Mouse (Mus musculus) heart, embryonic 16.5 days (tissue): Measurements from ENCODE around the gene Olfr221. TPM values are rescaled to one million over a fixed set of nuclear protein-coding genes. Genes with fewer than 3 reads are reported as not detected.
A peak's percentile ranks its signal among the peaks of the same experiment; 100 is the strongest.

ENCODE experiments used
- ATAC-seq: fragments of 200-750 bp; cut with Nextera tagmentation; replicated peaks from 2 replicates; pipeline ENCODE4 v1.8.0; 2017; ENCODE audit warnings: moderate number of reproducible peaks; ENCODE audit not compliant: insufficient read depth, low FRiP score; ENCODE audit errors: extremely low read depth
- H3K27ac ChIP-seq: fragments of 300-500 bp; sonication (generic); 2 replicates; pipeline ENCODE4 v1.5.1; 2014; ENCODE audit warnings: mild to moderate bottlenecking, low read length, control low read depth, moderate library complexity
- H3K27me3 ChIP-seq: fragments of 300-500 bp; sonication (generic); 2 replicates; pipeline ENCODE4 v1.6.1; 2014; ENCODE audit warnings: low read length, mixed read lengths; ENCODE audit not compliant: control insufficient read depth, insufficient read depth
- H3K36me3 ChIP-seq: fragments of 300-500 bp; sonication (generic); 2 replicates; pipeline ENCODE4 v1.6.1; 2014; ENCODE audit not compliant: control insufficient read depth, insufficient read depth
- H3K4me1 ChIP-seq: fragments of 300-500 bp; sonication (generic); 2 replicates; pipeline ENCODE4 v1.6.1; 2014; ENCODE audit warnings: low read length, mixed read lengths; ENCODE audit not compliant: control insufficient read depth, insufficient read depth
- H3K4me2 ChIP-seq: fragments of 300-500 bp; sonication (generic); 2 replicates; pipeline ENCODE4 v1.6.1; 2014; ENCODE audit warnings: low read depth, mild to moderate bottlenecking, control low read depth, low read length
- H3K4me3 ChIP-seq: fragments of 300-500 bp; sonication (generic); 2 replicates; pipeline ENCODE4 v1.5.1; 2014; ENCODE audit warnings: mild to moderate bottlenecking, control low read depth, low read length
- H3K9ac ChIP-seq: fragments of 300-500 bp; sonication (generic); 2 replicates; pipeline ENCODE4 v1.6.1; 2014; ENCODE audit warnings: low read length, control low read depth
- H3K9me3 ChIP-seq: fragments of 300-500 bp; sonication (generic); replicated peaks from 2 replicates; pipeline ENCODE4 v1.6.1; 2016; ENCODE audit warnings: low read length; ENCODE audit not compliant: control insufficient read depth
- WGBS: fragments of 180-500 bp; shearing (Covaris S2); extraction: QIAGEN DNeasy Blood & Tissue Kit; methylation state at CpG from one replicate; pipeline ENCODE4 v1.1.7; 2014; 5-methylcytosine and 5-hydroxymethylcytosine counted together
- polyA plus RNA-seq: library from polyadenylated mRNA; unstranded; fragments of >200 nt; fragmentation: Nextera tagmentation; extraction: Ambion mirVana; gene quantifications from 2 replicates; pipeline ENCODE4 v1.2.1, GENCODE M21; 2015

Olfr221 gene
- polyA plus RNA-seq, 1 experiment from 2014 or later = not detected

- Histone ChIP-seq H3K4me2 (peak overlapping the region; percentile 90), H3K9ac (peak overlapping the region; percentile 94), H3K27ac (peak overlapping the region; percentile 94), H3K4me3 (peak overlapping the region; percentile 88), H3K9me3 (no peaks in the 10 kb centered on the region), H3K4me1 (peaks cover 21% of the 10 kb centered on the region), H3K36me3 (peaks cover 27% of the 10 kb centered on the region), H3K27me3 (no peaks in the 10 kb centered on the region)
- no peak for ATAC-seq
- WGBS = 9% methylated on average over 7 of the region's 7 CpGs
Observed at GRCm38 (mm10) chr14:51986153-51986505, 56.1 kb downstream of the Olfr221 start.

DNA sequence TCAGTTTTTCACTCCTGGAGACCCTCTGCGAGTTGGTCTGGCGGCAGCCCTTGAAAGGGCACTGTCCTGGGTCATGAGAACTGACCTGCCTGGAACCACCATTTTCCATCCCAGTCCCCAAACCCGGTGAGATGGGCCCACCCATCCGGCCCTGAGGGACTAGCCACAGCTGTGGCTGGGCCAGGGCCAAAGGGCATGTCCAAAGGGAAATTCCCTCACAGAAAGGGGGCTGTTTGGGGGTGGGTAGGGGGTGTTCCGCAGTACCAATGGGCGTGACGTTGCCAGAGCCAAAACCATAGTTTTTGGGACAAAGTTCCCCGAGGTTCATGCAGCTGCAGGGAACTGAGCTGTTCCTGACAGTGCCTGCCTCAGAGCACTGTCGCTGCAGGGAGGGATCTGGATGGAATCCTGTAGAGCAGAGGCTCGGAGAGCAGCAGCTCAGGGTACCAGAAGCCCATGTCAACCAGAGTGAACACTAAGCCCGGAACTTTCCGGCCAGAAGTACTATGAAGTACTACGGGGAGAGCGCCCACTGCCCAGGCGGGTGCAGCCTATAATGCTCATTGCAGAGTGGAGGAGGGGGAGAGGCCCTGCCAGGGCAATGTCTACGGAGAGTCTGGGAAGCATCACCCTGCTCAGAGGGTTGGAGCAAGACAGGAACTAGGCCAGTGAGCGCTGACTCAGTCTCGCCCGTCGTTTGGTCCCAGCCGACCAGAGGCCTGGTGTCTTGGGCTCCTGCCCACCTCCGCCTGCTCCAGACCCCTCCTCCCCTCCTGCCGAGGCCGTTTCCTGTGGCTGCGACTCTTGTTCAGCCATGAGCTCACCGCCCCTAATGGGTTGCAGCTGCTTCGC is 56.7 kb downstream of the Olfr221 start:
- peak; percentile 71 for ATAC-seq
- WGBS = under 1% methylated on average over 27 of the region's 27 CpGs
- no peaks in the 10 kb centered on the region for H3K27me3 ChIP-seq
- peaks cover 25% of the 10 kb centered on the region for H3K36me3 ChIP-seq
- peak overlapping the region; percentile 94 for H3K9ac ChIP-seq
- no peaks in the 10 kb centered on the region for H3K9me3 ChIP-seq
- H3K4me2 ChIP-seq = peak overlapping the region; percentile 90
- peaks cover 21% of the 10 kb centered on the region for H3K4me1 ChIP-seq
- peak overlapping the region; percentile 88 for H3K4me3 ChIP-seq
- peak overlapping the region; percentile 94 for H3K27ac ChIP-seq

- Histone ChIP-seq H3K4me3 (peak within 1 kb of the TSS; percentile 88), H3K4me1 (peaks cover 21% of the 10 kb centered on the region), H3K27ac (peak within 1 kb of the TSS; percentile 94), H3K9ac (peak within 1 kb of the TSS; percentile 94), H3K9me3 (no peaks in the 10 kb centered on the region), H3K36me3 (peaks cover 16% of the 10 kb centered on the region), H3K27me3 (no peaks in the 10 kb centered on the region), H3K4me2 (peak within 1 kb of the TSS; percentile 90)
- peak; percentile 76 for ATAC-seq
- WGBS = under 1% methylated on average over 72 of the region's 74 CpGs
Observed at GRCm38 (mm10) chr14:51984247-51985231, 57.7 kb downstream of the Olfr221 start, which contains the start of gene Arhgef40. Gene Arhgef40 (plus strand): TSS chr14:51984719.

Other genes starting within 250 kb of the Olfr221 start
- gene AY358078, start 242.4 kb downstream of the Olfr221 start, polyA plus RNA-seq = not detected in 2 replicates
- not detected in 2 replicates for gene Ear6, start 188.8 kb downstream of the Olfr221 start, polyA plus RNA-seq
- gene Mettl17, start 157.6 kb downstream of the Olfr221 start, polyA plus RNA-seq = 37.8 and 42.1 TPM in 2 replicates
- 0.31 and 0.38 TPM in 2 replicates for gene Slc39a2, start 149.6 kb downstream of the Olfr221 start, polyA plus RNA-seq
- gene Ndrg2, start 128.3 kb downstream of the Olfr221 start, polyA plus RNA-seq = 421 and 437 TPM in 2 replicates
- not detected in 2 replicates for gene Tppp2, start 124.0 kb downstream of the Olfr221 start, polyA plus RNA-seq
- not detected in 2 replicates for gene Rnase13, start 119.7 kb downstream of the Olfr221 start, polyA plus RNA-seq
- gene Arhgef40, start 57.7 kb downstream of the Olfr221 start, polyA plus RNA-seq = 45.8 and 65.1 TPM in 2 replicates
- 0.67 and 1.3 TPM in 2 replicates for gene Tmem253, start 26.8 kb downstream of the Olfr221 start, polyA plus RNA-seq
- 18.7 and 19.7 TPM in 2 replicates for gene Zfp219, start 21.7 kb downstream of the Olfr221 start, polyA plus RNA-seq
- gene Hnrnpc, start 61.6 kb upstream of the Olfr221 start, polyA plus RNA-seq = 337 and 412 TPM in 2 replicates
- 24.7 and 29.5 TPM in 2 replicates for gene Rpgrip1, start 68.2 kb upstream of the Olfr221 start, polyA plus RNA-seq
- gene Supt16, start 155.0 kb upstream of the Olfr221 start, polyA plus RNA-seq = 26.4 and 28.1 TPM in 2 replicates
- gene Chd8, start 215.3 kb upstream of the Olfr221 start, polyA plus RNA-seq = 20.8 and 21.9 TPM in 2 replicates
- gene Tox4, start 236.7 kb upstream of the Olfr221 start, polyA plus RNA-seq = 28.8 and 33.7 TPM in 2 replicates
- 15.5 and 16.5 TPM in 2 replicates for gene Rab2b, start 237.1 kb upstream of the Olfr221 start, polyA plus RNA-seq